Mouse (Mus musculus) C2C12 (cell line): Measurements from ENCODE around the gene Slc22a29.
"Not testable (repeated sequence)": the region's sequence is repeated elsewhere in the genome, so short reads cannot be mapped to it uniquely, and the experiment has no call there.

Source experiments
- CEBPB ChIP-seq: IDR thresholded peaks from one replicate; pipeline ENCODE4 v1.6.1; 2011; ENCODE audit warnings: low read depth, mild to moderate bottlenecking, control low read depth, moderate library complexity
- CTCF ChIP-seq: IDR thresholded peaks from one replicate; pipeline ENCODE4 v1.5.1; 2011; ENCODE audit not compliant: control insufficient read depth, insufficient read depth, insufficient read length
- USF1 ChIP-seq: IDR thresholded peaks from one replicate; pipeline ENCODE4 v1.6.1; 2011; ENCODE audit warnings: low read depth, mild to moderate bottlenecking, control low read depth, moderate library complexity

DNA sequence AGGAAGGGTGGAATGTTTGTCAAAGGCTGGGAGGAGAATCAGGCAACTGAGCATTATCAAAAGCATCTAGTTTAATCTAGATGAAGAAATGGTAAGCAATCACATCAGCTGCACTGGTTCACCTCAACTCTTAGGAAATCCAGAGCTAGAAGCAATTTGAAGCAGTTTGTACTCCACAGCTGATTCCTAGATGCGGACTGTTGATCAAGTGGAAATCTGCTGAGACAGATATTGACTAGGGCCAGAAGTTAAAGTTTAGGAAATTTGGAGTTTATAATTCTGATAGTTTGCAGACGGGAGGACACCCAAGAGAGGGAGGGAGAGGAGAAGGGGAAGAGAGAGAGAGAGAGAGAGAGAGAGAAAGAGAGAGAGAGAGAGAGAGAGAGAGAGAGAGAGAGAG lies 76.0 kb downstream of the Slc22a29 start:
- not testable (repeated sequence) for TF ChIP-seq CTCF, CEBPB, USF1
